Mouse (Mus musculus): ENCODE measurements around the gene H2afy. TPM values are rescaled to one million over a fixed set of nuclear protein-coding genes. Genes with fewer than 3 reads are reported as not detected.

Gene H2afy
- total RNA-seq (2021) = 10 to 100 TPM; 76.6 to 79.5 TPM

DNA sequence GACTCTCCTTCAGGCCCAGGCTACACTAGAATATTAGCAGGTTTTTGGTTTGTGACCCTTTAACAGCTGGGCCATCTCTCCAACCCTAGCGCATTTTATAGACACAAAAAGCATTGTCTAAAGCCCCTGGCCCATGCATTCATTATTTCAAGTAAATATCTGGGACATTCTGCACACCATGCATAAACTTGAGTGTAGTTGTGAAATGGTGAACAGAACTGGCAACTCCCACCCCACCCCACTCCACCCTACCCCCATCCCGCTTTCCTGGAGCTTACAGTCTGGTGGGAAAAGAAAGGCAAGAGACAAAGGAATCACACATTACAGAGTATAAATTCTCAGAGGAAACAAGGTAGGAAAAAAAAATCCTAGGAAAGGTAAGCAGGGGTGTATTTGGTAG, at the start of gene H2afy:
Gene H2afy (minus strand): TSS at position 162 of the 400 bp plus-strand sequence.
- DNase-seq = no peak

GRCm38 (mm10) chr13:56183687-56184086, 47.5 kb upstream of the H2afy start:
- DNase-seq = no peak
- intact Hi-C loops (cut with DNase I) = no loop called here

More for the DNA sequence above, at the start of gene H2afy:
- intact Hi-C loops (cut with DNase I) = loop anchor here (2.0 kb wide), 1 partner anchor 15 kb away; no protein-coding TSS in a partner anchor

GRCm38 (mm10) chr13:56181424-56181823, 45.3 kb upstream of the H2afy start:
- intact Hi-C loops (cut with DNase I) = no loop called here
- DNase-seq = no peak

- intact Hi-C loops (cut with DNase I) = no loop called here
Measured at GRCm38 (mm10) chr13:56178416-56179035, 42.4 kb upstream of the H2afy start, which contains the start of gene Tifab. TSS of gene Tifab (minus strand) at chr13:56178885.

GRCm38 (mm10) chr13:56176310-56176709, 40.1 kb upstream of the H2afy start:
- DNase-seq = no peak
- intact Hi-C loops (cut with DNase I) = no loop called here

More at GRCm38 (mm10) chr13:56178416-56179035, 42.4 kb upstream of the H2afy start, which contains the start of gene Tifab:
- no peak for DNase-seq

DNA sequence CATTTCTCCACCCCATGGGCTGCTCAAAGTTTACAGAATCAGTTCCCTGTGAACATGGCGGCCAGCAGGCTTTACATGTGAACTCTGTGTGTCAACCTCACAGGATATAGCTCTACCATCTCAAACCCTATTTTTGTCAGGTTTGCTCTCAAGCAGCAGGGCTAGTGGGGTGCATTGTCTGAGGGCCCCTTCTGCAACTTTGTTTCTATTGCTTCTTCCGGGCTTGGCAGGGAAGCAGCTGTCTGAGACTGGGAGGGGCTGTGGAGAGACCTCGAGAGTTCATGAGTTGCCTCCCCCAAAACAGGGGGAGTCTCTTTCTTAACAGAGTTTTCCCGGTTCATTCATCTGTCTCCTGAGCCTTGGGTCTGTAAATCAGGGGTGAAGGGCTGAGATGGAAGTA, 39.7 kb upstream of the H2afy start:
- no peak for DNase-seq

GRCm38 (mm10) chr13:56172901-56173545, 36.9 kb upstream of the H2afy start:
- peak; percentile 38 for DNase-seq
- intact Hi-C loops (cut with DNase I) = no loop called here

More for the DNA sequence above, 39.7 kb upstream of the H2afy start:
- intact Hi-C loops (cut with DNase I) = no loop called here

DNA sequence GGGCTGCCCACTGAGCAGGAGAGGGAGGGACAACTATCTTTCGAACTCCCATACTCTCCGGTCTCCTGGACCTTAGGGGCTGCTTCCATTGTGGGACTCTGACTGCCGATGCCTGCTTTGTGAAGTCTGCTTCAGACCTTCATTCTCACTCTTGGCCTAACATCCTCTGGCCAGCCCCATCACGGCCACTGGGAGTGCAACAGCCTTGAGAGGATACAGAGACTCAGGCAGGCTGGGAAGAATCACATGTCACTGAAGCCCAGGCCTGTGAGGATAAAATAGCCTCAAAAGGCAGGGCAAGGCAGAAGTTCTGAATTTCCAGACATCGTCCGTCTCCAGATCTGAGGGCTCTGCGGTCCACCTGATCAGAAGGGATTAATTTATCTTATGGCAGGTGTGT, 35.9 kb upstream of the H2afy start:
- intact Hi-C loops (cut with DNase I) = no loop called here

DNA sequence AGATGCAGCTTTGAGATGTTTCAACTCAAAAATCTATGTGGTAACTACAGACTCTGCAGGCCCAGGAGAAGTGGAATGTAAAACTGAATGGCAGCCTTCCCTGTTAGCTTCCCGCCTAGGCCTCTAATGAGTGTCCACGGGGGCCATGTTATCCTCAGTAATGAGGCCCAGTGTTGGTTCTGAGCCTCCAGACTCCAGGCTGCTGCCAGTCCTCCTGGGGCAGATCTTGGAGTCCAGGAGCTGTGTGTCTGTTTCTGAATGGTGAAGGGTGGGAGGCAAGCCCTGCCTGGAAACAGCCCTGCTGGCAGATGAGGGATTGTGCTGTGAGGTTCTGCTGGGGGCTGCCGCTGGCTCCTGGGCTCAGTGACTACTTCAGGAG, 32.2 kb upstream of the H2afy start:
- intact Hi-C loops (cut with DNase I) = no loop called here

More for the DNA sequence above, 35.9 kb upstream of the H2afy start:
- DNase-seq = peak in 1 of 2 experiments; percentile 38

GRCm38 (mm10) chr13:56167446-56168402, 31.6 kb upstream of the H2afy start:
- intact Hi-C loops (cut with DNase I) = no loop called here
- DNase-seq = peak; percentile 40 to 41

More for the DNA sequence above, 32.2 kb upstream of the H2afy start:
- no peak for DNase-seq

- intact Hi-C loops (cut with DNase I) = no loop called here
- no peak for DNase-seq
Measured at GRCm38 (mm10) chr13:56165561-56165960, 29.4 kb upstream of the H2afy start.

GRCm38 (mm10) chr13:56164372-56164771, 28.2 kb upstream of the H2afy start:
- DNase-seq = no peak
- intact Hi-C loops (cut with DNase I) = no loop called here

- peak; percentile 82 to 86 for DNase-seq
- intact Hi-C loops (cut with DNase I) = no loop called here
Measured at GRCm38 (mm10) chr13:56163751-56164150, 27.6 kb upstream of the H2afy start.

DNA sequence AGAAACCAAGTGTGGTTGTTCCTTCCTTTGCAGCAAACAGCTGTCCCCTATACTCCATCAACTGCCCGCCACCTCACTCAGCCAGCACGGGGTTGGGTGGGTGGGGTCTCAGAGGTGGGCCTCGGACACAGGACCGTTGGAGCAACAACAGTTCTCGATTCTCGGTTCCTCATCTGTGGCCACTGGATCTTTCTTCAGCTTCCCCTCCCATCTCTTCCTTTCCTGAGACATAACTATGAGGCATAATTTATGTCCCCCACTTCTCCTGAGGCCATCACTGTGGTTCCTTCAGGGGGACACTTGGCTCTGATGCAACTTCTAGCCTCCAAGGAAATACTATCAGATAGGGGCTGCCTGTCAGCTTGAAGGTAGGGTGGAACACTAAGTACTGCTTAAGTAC, 26.7 kb upstream of the H2afy start:
- intact Hi-C loops (cut with DNase I) = no loop called here
- DNase-seq = no peak

- intact Hi-C loops (cut with DNase I) = no loop called here
- DNase-seq = no peak
Measured at GRCm38 (mm10) chr13:56159614-56160363, 23.6 kb upstream of the H2afy start.

- intact Hi-C loops (cut with DNase I) = no loop called here
- peak in 1 of 2 experiments; percentile 32 for DNase-seq
Measured at GRCm38 (mm10) chr13:56159016-56159601, 22.9 kb upstream of the H2afy start.

DNA sequence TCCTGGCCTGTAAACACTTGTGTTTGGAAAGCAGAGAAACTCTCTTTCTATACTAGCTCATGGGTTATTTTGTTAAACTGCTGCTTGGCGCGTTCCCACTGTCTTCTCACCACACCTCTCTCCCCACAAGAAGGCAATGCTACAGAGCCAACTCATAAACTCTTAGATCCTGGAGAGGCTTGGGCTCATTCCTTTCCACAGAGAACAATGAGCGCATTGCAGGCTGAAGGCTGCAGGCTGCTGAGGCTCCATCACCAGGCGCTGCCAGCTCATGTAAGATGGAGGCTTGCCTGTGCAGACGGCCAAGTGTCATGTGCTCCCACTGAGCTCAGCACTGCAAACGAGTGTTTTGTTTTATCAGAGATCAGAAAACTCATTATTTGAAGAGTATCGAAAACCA, 19.5 kb upstream of the H2afy start:
- DNase-seq = no peak
- intact Hi-C loops (cut with DNase I) = no loop called here

- intact Hi-C loops (cut with DNase I) = no loop called here
- peak; percentile 80 to 85 for DNase-seq
Measured at GRCm38 (mm10) chr13:56155048-56155447, 18.9 kb upstream of the H2afy start.

GRCm38 (mm10) chr13:56152773-56153460, 16.8 kb upstream of the H2afy start:
- no peak for DNase-seq
- intact Hi-C loops (cut with DNase I) = loop anchor here (5.0 kb wide), 2 partner anchors 61 to 81 kb away; no protein-coding TSS in a partner anchor
